Mouse (Mus musculus) left cerebral cortex, adult 11 months (tissue): ENCODE data around the gene Cacng5.

Source experiments
- DNase-seq: peaks from one replicate; pipeline ENCODE4 v3.0.0; 2022; ENCODE audit warnings: low spot score

The Cacng5 gene

DNA sequence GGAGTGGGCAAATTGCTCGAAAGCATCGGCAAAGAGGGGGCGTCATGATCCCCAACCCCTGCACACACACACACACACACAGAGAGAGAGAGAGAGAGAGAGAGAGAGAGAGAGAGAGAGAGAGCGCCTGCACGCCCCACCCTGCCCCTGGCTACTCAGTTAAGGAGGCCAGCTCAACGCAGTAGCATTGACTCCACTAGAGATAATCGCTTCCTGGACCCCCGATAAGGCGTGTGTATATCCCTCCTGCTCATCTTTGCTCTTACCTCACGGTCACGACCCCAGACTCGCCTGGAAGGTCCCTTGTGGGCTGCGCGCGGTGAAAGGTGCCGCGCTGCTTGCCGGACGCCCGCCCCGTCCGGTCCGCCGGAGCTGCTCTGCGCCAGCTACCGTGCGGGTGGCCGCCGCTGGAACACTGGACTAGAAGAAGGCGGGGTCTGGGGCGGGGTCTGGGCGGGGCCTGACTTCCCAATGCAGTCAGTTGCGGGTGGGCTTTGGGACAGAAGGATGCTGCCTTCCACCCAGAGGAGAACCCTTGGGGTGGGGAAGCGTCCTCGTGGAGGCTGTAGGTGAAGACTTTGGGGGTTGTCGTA lies at the start of gene Cacng5:
Gene Cacng5, minus strand, starts transcription at position 422 of the 593 bp plus-strand sequence.
- DNase-seq, result no peak

DNA sequence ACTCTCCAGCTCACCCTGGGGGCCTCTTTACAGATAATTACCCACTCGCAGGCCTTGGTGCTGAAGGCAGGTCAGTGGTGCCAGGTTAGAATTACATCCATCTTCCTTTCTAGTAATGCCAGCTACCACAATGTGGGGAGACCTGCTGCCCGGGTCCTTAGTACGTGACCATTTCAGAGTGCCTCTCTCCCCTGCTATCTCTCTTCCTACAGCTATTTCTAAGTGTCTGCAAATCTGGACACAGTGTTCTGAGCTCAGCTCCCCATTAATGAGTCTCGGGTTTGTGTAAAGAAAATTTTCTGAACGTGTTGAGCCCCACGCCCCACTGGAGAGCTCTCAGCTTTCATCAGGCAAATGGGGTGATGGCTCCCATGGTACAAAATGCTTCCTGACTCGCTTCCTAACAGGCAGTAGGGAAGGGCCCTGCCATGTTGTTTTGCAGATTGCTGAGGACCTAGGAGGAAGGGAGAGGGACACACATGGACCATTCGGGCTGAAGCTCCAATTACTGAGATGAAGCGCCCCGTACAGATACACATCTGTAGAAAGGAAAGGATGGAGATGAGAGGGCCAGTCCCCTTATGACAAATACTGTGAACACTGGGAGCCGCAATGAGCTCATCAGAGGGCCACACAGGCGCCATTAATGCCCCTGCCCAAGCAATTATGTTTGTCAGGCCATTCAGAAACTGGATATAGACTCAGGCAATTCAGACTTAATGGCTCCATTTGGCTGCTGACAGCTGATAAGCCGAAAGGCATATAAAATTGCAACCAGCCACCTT lies 42.9 kb upstream of the Cacng5 start:
- DNase-seq, result no peak

DNA sequence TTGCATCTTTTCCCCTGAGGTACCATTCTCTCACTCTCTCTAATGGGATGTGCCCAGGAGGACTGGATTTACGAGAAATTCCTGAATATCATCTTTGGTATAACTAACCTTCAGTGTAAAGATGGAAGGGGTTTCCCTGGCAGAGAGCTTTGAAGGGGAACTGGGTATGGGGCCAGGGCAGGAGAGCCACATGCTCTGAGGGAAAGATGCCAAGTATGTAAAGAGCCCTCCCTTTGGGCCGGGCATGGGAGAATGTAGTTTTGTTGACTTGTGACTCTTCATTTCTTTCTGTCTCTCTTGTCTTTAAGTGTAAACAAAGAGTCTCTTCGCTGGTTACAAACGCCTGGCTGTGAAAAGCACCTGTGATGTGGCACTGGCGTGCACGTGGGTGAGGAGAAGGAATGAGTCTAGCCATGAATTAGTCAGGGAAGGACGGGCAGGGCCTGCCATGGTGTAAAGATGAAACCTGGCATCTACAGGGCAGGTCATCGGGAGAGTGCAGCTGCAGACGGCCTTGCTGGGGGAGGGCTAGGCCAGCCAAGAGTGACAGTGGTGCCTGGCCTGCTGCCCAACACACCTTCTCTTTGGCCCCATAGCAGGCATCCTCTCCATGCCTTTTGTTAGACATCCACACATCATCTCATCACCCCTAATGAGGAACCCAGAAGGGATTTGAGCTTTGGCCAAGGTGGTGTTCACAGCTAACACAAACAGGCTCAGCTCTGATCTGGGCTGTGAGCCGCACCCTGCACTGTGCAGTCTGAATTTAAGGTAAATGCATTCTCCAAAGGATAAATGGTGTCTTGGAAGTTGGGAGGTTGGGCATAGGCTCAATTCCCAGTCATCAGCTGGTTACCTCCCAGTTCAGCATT lies 40.6 kb upstream of the Cacng5 start:
- no peak for DNase-seq

DNA sequence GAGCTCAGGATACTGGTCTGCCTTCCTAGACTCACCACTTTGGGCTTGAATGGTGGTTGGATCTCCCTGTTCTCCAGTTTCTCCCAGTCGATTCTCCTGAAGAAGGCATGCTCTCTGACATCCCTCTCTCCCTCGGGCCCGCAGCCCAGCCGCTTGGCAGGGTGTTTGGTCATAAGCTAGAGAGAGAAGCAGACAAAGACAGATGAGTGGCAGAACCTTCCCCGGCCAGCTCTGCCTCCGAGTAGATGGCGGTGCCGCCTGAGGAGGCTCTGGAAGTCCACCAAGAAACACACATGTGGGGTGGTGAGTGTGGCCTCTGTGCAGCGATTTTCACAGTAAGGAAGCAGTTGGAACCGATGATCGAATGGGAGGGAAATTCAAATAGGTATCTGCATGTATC lies 36.6 kb upstream of the Cacng5 start:
- DNase-seq, result no peak

DNA sequence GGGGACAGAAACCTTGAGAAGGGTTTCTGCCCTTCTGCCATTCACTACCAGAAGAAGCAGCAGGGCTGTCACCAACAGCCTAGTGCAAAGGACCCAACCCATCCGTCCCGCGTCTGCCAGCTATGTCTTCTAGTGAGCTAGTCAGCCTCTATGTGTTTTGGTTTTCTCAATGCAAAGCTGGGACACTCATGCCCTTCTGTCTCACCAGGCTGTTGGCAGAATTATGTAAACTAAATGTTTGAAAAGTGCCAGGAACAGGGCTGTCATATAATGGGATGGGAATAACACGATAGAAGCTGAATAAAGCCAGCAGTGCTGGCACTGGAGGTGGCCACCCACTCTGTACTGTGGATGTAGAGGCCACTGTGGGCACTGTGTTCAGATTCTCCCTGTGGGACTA lies 35.8 kb upstream of the Cacng5 start:
- DNase-seq, result no peak

DNA sequence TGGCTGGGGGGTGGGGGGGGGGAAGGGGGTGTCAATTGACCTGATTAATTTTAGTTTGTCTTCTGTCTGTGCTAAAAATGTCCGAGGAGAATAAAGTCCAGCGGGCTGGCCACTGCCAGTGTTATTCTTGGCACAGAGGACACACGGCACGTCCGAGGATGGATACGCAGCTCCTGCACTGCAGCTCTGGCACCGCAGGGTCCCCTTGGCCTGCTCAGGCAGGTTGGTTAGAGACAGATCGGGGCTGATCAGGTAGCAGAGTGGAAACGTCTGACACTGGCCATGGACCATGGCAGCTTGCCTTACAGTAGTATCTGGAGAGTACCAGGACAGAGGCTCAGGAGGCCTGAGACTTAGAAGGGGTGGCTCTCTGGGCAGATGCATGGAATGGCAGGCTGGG lies 35.4 kb upstream of the Cacng5 start:
- no peak for DNase-seq

DNA sequence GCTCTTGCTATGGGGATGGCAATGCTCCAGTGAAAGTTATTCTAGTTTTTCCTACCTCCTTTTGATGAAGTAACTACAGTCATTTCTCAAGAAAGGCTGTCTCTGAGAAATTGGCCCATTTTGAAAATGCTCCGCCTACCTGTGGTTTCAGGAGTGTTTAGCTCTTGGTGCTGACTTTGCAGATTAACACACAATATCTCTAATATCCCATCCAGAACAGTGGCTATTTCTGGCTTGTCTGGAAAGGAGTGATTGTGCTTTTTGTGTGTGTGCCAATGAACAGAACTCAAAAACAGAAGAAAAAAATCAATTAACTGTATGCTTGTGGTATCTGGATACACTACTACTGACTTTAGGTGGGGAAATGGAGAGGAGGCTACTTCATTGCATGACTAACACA lies 33.1 kb upstream of the Cacng5 start:
- DNase-seq, result no peak

DNA sequence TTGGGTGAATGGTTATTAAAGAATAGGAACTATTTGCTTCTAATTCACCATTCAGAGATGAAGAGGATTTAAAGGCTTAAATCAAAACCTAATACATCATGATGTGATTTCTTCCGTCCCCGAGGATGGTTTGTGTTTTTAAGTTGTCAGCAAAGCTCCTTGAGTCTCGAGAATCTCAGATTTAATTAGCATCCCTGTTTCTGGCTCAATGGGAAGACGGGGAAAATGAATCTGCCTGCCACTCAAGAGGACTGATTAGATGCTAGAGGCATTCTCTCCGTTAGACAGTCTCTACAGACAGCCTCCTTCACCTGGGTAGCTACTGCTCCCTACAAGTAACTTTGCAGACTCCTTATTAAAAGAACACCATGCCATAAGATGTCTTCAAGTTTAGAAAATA lies 32.0 kb upstream of the Cacng5 start:
- DNase-seq, result no peak

DNA sequence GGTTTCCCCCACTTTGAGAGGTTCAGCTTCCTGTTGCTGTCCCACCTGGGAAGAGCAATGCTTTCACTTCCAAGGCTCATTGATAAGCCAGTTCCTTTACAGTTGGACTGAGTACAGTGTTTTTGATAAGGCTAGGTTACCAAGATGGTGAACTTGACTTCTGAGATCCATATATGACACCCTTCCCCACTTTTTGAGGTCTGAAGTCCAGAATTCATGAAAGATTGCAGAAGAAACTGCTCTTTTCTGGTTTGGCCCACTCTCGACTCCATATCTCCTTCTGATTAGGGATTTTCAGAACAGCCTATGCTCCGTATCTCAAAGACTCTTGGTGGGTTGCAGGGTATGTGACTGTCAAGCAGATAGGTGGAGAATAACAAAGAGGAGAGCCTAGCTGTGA lies 22.1 kb upstream of the Cacng5 start:
- DNase-seq, result no peak

DNA sequence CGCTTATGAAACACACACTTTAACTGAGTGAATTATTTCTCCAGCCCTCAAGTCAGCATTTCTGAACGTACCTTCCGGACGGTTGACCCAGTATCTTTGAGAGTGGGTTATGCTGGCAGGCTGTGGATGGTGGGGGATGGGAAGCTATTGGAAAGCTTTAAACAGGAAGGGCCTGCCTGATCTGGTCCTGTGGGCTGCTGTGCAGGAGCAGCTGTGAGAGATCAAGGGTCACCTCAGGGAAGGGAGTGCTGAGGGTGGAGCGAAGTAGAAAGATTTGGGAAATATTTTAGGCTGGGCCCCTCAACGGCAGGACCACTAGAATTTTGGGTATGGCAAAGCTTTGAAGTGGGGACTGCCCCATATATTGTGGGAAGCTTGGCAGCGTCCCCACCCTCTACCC lies 16.9 kb upstream of the Cacng5 start:
- DNase-seq, result no peak

DNA sequence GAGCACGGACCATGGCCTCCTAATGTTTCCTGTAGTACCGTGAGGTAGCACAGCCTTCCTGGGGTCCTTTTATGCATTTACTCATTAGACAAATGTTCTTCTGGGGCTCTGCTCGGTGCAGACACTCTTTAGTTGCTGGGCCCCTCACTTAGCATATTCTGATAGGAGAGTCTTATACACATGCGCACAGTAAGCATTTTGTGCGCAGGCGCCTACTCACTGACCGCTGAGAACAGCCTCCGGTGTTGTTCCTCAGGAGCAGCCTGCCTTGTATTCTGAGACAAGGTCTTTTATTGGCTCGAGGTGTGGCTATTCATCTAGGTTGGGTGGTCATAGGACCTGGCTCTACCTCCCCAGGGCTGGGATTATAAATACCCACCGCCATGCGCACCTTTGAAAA lies 16.4 kb upstream of the Cacng5 start:
- DNase-seq, result no peak

DNA sequence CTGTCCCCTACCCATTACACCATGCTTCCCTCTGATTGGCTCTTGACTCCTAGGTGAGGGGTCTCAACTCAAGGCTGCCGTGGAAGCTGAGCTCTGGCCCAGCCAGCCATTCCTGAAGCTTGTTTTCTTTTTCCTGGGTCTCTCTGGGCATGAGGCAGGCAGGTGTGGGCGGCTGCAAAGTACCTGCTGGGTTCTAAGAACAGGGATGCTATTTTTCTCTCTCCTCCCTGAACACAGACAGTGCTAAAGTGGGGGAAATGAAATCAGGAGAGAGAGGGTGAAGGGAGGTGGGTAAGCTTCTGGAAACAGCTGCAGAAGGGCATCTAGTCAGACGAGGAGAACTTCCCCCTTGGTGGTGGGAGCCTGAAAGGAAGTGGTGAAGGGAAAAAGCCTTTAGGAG lies 14.9 kb upstream of the Cacng5 start:
- no peak for DNase-seq

DNA sequence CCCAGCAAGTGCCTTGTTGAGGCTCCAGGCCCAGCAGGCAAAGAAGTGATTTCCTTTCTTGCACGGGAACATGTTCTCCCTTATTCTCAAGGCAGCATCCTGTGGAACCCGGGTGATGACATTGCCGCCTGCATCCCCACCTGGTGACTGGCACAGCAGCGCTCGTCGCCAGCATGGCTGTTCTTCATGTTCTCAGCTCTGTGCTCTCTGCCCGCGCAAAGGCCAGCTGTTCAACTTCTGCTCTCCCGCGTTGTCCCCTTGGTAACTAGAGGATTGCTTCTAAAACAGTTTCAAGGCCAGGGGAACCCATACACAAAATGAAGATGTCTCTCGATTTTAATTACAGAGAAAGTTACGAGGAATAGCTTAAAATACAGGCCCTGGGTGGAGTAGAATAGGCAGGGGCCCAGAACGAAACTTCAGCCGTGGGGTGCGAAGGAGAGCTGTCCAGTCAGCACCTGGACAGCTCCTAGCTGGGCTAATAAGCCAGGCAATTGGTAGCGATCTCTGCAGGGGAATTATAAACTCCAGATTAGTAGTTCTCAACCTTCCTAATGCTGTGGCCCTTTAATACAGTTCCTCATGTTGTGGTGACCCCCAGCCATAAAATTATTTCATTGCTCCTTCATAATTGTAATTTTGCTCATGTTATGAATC lies 5.1 kb upstream of the Cacng5 start:
- no peak for DNase-seq

DNA sequence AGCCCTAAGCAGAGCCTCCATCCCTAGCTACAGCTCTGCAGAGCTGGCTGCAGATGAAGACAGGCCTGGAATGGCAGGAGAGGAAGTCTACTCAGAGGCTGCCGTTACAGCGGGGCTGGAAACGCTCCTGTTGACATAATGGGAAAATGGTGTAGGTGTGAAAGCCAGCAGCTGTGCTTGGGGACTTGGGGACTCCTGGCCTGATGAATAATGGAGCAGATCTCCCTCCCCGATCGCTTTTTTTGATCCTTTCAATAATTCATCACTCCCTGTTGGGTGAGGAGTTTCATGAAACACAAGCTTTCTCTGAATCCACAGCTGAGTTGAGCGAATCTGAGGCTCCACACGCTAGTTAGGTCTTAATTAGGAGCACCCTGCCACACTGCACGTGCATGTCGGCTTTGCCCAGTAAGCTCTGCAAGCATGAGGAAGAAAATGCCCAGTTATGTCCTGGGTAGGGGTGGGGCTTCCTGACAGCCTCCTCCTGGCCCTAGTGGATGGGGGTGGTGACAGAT lies 2.9 kb upstream of the Cacng5 start:
- no peak for DNase-seq

DNA sequence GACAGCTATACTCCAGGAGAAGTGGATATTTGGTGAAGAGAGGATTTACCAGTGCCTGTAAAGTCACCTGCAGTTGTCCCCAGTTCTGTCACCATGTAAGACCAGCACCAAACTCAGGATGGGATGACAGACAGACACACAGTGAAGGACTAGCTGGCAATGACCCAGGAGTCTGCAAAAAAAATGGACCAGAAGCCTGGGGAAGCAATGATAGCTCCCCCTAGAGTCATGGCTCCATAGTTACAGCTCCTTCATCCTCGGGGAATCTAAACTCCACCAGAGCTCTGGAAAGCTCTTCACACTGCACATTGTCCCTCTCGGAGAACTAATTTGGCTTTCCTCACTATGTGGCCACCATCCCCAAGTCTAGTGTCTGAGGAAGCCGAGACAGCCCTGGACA lies 1.5 kb downstream of the Cacng5 start:
- DNase-seq, result no peak

DNA sequence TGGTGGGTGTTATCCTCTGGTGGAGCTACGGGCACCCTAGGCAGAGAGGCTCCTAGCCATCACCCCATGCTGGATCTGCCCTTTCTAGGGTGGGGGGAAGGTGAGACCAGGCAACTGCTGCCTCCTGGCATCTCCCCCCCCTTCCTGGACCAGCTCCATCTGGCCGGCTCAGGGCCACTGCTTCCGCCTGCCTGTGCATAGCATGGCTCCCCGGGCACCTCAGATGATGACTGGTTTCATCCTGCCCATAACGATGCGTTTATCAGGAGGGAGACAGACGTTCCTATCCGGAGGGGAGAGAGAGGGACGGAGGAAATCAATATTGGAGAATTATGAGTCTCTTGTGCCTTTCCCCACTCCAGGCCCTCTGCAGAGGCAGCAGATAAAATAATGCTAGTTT lies 9.5 kb downstream of the Cacng5 start:
- DNase-seq, result no peak

DNA sequence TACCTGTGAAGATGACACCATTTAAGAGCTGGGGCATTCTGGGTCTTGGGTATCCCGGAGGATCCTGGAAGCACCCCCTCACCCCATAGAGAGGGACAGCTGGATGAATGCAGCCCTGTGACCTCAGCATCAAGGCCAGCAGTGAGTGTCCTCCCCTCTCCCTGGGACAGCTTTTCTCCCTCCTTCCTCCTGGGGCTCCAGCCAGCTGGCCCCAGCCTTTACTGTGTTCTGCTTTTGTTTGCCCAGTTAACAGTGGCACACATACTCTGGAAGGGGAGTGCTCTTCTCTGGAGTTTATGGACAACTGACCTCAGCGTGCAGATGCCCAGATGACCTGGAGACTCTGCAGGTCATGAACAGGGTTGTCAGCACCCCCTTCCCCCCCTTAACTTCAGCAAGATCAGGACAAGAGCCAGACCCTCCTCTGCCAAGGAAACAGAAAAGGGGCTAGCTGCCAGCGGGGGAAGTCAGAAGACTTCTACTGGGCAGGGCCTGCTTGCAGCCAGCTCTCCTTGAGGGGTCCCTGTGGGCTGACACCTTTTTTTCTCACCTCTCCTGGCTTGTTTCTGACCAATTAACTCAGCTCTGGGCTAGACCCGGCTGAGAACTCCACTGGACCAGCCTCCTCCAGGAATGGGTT lies 10.8 kb downstream of the Cacng5 start:
- no peak for DNase-seq

DNA sequence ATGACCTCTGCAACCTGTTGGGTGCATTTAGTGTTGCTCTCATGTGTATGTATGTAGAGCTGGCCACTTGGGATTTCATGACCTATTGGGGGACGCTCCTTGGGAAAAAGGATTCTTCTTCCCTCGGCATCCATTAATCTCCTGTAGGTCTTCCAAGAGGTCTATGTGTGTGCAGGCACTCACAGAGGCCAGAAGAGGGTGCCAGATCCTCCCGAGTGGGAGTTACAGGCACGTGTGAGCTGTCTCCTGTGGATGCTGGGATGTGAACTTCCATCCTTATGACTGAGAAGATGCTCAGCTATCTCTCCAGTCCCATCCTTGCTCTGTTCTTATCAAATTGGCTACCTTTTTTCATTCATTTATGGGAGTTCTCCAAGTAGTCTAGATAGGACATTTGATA lies 14.4 kb downstream of the Cacng5 start:
- no peak for DNase-seq

DNA sequence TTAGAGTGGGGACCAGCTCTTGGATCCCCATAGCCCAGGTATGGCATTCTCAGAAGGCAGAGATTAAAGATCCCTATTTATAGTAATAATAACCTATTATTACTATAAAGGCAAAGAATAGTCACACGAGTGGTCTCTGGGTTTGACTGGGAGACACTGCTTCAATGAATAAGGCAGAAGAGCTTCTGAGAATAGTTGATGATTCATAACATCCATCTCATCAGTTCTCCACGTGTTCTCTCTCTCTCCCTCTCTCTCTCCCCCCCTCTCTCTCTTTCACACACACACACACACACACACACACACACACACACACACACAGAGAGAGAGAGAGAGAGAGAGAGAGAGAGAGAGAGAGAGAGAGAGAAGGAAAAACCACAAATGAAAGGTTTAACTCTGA lies 16.2 kb downstream of the Cacng5 start:
- no peak for DNase-seq

DNA sequence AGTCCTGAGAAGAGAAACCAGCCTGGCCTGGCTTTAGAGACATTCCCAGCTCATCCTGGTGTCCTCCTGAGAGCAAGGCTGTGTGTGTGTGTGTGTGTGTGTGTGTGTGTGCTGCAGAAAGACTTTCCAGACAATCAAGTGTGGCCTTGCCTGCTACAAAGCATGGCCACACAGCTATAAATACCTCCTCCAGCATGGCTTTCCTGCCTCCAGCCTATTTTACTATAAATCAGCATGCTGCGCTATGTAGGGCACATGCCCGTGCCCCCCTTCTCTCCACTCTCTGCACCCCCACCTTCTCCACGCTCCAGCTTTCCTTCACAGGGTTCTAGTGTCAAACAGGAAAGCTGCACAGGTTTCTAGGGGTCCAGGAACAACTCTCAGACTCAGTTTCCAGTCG lies 19.2 kb downstream of the Cacng5 start:
- no peak for DNase-seq

DNA sequence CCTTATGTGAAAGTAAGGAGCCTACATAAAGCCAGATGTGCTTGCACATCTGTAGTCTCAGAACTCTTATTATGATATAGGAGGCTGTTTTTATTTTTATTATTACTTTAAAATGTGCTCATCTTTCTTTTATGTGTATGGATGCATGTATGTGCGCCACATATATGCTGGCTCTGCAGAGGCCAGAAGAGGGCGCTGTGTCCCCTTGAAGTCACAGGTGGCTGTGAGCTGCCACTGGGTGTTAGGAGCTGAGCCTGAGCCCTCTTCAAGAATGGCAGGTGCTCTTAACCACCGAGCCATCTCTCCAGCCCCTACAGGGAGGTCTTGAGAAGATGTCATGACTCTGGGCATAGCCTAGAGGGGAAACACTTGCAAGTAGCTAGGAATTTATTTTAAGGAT lies 23.5 kb downstream of the Cacng5 start:
- no peak for DNase-seq

DNA sequence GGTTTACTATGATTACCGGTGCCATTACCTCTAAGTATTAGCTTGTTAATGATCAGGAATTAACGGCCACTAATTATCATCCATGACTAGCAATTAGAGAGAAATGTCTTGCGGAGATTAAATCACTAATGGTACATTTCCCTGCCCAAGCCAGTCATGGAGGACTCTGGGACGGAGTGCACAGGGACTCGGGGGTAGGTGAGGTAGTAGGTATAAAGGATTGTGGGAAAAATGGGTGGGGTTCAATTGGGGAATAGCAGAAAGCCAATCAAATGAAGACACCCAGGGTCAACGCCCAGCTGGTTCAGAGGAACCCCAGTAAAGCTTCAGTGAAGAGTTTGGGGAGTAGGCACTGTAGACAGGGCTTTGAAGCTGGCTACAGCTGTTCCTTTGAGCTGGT lies 27.5 kb downstream of the Cacng5 start:
- DNase-seq, result no peak
